Mouse (Mus musculus) erythroblast, adult 5-6 weeks (primary cell): ENCODE results near the gene Ap1s1. TPM values are rescaled to one million over a fixed set of nuclear protein-coding genes. Genes with fewer than 3 reads are reported as not detected.
A peak's percentile ranks its signal among the peaks of the same experiment; 100 is the strongest.

ENCODE experiments used
- ATAC-seq: replicated peaks from 2 replicates; pipeline ENCODE4 v1.8.0; 2016; ENCODE audit warnings: moderate number of reproducible peaks, mild to moderate bottlenecking, moderate TSS enrichment, inconsistent platforms; ENCODE audit not compliant: poor library complexity, low FRiP score, severe bottlenecking
- total RNA-seq, 2 experiments: library from RNA; stranded (forward) in 1 of 2; stranded (reverse) in 1 of 2; fragments of 150-400 nt in 1 of 2; fragments of 200-764, 138-1000 nt in 1 of 2; gene quantifications; 2 replicates each; pipeline versions ENCODE4 v1.2.3 to v1.2.4; 2015 to 2017; ENCODE audit warnings: low replicate concordance in 2 of 2

Gene Ap1s1
- total RNA-seq, 2 experiments from 2014 or later, result 3.5 to 5.2 TPM

DNA sequence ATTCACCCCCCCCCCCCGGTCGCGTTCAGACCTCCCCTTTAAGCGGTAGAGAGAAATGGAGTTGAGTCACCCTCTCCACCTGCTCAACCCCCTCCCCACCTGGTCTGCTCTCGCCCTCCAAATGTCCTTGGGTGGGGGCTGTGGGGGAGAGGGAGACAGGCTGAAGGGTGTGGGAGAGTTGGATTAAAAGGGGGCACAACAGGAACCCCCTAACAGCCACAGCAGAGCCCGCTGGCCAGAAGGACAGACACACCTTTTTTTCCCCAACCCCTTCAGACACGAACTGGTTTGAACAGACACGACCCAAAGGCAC is 16.7 kb downstream of the Ap1s1 start:
- ATAC-seq, result no peak

DNA sequence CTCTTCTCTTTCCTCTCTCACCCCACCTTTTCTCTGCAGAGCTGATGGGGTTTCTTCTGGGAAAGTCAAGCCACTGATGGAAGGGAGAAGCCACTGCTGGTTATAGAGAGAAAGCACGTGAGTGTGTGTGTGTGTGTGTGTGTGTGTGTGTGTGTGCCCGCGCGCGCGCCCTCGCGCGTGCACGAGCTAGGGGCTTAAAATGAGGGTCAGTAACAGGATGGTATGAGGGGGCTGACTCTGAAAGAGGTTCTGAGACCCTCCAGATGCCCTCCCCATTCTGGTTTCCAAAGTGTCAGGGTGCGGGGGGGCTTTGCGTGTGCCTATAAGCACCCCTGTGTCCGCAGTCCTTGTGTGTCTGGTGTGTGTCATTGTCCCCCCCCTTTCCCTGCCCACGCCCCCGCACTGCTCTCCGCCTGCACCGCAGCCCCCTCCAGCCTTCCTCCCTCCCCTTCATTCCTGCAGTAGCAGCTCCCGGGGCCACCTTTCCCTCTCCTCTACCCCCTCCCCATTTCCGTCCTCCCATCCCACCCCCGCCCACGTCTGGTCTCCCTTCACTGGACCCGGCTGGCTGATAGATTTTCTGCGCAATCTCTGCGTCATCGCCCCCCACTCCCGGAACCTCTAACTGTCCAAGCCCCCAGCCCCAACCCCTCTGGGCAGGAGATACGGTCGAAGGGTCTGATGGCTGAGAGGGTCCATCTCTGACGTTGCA is 17.2 kb downstream of the Ap1s1 start:
- no peak for ATAC-seq

DNA sequence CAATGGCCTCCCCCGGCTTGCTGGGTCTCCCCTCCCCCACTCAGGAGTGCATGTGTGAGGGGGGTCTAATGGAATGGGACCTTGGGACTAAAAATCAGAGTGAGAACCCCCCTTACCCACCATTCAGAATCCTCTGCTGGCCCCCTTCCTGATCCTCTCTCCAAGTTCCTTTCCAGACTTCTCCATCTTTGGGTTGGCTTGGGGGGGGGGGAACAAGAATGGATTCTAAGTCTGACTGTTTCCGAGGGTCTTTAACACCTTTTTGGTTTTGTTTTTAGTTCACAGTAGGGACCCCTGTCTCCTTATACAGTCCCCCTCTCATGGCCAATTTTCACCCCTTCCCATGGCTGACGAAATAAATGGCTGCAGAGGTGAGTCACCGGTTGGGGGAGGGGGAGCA is 19.8 kb downstream of the Ap1s1 start, which contains the start of gene Vgf:
Vgf (plus strand) TSS at position 301 of the 400 bp plus-strand sequence.
- ATAC-seq, result no peak

DNA sequence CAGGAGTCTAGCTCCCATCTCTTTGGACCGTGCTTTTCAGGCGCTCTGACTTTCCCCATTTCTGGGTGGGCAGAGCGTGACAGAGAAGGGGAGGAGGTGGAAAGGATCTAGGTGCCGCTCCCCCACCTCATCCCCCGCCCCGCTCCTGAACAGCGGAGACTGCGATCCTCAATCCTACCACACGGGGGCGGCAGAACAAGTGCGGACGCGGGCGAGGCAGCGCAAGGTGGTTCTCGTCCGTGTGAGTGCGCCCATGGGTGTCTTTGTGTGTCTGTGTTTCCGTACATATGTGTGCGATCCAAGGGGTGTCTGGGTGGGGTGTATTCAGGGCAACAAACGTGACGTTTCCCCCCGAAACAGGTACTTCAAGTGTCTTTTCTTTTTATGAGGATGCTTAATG is 20.8 kb downstream of the Ap1s1 start:
- peak; percentile 86 for ATAC-seq

DNA sequence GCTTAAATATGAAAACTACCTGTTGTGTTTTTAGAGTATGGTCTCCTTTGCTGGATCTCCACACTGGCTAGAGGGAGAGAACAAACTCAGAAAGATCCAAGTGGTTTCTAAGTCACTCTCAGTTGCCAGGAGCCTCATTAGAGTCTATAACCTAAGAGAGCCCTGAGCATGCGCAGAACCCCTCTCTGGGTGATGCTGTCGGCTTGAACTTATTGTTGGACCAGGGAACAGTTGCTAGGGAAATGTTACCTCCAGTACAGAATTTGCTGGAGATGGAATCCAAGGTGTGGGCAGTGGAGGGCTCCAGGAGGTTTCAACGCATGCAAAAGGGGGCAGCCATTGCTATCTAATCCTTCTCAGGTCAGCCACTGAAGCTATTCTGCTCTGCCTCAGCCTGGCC is 21.6 kb downstream of the Ap1s1 start:
- ATAC-seq, result no peak

DNA sequence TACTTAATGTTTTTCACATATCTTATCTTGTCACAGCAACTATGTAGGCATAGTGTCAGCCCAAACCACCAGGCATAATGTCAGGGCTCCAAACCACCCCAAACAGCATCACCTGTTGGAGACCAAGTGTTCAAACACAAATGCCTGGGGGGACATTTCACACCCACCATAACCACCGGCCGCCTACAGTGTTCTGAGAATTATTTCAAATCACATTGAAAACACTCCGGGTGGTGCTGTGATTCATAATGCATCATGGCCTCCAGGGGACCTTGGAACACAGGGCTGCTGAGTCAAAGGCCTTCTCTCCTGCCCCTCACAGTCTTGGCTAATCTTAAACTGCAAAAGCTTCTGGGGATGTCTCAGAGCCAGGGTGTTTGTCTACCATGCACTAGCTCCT is 30.0 kb downstream of the Ap1s1 start:
- no peak for ATAC-seq

DNA sequence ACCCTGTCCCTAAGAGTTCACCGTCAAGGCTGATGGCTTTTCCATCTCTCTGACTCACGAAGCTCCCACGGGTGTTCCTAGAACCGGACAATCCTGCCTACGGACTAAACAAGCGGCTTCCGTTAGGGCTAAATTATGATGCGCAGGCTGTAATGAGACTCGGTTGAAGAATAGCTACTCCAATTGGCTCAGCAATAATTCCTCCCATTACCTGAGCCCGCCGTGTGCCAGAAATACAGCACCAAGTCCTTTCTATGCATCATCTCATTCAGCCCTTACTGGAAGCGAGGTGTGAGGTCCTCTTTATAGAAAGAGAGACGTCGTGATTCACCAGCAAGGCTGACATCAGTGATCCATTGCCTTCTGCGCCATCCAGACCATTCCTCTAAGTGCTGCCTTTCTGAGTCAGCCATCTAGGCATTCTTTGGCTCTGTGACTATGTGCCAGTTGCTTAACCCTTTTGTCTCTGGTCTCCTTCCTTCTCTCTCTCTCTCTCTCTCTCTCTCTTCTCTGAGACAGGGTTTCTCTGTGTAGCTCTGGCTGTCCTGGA is 33.5 kb downstream of the Ap1s1 start:
- ATAC-seq, result no peak

DNA sequence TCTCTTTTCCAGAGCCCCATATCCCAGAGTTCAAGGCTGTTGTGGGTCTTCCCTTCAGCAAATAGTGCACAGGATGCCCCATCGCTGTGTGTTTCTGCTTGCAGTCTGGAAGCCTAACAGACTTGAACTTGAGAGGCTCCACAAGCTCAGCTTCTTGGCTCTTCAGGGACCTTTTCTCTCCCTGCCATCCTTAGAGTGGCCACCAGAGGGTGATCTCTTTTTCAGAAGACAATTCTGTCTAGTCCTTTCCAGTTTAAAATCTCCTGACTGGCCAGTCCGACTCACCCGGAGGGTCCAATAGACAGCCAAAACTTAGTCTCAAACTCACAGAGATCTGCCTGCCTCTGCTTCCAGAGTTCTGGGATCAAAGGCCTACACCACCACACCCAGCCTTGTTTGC is 35.9 kb downstream of the Ap1s1 start:
- ATAC-seq, result peak; percentile 55; the same call in 1 of the 2 replicates

DNA sequence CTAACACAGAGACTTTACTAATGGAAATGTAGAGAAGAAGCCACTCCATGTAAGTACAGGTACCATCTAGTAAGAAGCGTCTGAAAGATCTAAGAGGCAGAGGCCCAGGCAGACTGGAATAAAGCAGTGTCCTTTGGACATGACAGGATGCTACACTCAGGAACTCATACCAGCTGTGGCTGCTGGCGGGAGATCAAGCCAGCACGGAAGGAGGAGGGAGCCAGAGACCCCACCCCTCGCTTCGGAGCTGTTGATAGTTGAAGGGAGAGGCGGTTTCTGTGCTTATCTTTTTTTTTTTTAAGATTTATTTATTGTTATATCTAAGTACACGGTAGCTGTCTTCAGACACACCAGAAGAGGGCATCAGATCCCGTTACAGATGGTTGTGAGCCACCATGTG is 38.7 kb downstream of the Ap1s1 start:
- no peak for ATAC-seq

DNA sequence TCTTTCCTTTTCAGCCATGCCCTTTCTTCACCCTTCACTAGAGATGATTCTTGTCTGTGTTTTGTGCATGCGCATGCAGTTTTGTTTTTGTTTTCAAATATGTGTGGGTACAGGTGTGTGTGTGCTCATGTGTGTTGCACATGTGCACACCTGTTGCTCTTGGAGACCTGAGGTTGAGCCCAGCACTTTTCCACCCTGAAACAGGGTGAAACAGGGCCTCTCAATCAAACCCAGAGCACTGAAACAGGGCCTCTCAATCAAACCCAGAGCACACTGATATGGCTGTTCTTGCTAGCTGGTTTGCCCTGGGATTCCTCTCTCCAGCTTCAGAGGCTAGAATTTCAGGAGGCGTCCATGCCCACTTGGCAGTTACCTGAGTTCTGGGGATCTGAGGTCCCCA is 45.3 kb downstream of the Ap1s1 start:
- no peak for ATAC-seq

DNA sequence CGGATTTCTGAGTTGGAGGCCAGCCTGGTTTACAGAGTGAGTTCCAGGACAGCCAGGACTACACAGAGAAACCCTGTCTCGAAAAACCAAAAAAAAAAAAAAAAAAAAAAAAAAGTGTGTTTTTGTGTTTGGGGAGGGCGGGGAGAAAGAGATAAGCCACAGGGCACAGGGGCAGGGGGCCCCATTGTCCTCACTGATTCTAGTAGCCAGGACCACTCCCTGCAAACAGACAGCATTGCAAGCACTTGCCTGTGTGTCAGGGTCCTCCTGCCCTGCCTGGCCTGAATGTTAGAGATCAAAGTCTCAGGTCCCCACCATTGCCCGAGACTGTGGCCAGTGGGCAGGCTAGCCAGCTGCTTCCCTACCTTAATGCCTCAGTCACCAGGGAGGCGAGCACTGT is 46.5 kb downstream of the Ap1s1 start:
- no peak for ATAC-seq

DNA sequence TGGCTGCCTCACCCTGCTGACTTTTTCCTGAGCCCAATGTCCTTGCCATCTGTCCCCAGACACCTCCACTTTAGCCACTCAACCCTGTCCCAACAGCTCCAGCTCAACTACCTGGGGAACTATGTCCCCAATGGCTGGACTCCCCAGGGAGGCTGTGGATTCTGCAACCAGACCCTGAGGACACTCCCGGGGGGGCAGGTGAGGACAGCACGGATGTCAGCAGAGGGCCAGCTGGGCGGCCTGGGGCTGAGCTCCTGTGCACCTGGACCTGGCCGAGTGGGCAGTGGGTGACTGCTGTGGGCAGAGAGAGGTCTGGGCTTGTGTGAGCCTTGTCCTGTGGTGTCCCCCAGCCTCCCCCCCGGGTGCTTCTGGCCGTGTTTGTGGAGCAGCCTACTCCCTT is 56.1 kb downstream of the Ap1s1 start:
- ATAC-seq, result no peak

DNA sequence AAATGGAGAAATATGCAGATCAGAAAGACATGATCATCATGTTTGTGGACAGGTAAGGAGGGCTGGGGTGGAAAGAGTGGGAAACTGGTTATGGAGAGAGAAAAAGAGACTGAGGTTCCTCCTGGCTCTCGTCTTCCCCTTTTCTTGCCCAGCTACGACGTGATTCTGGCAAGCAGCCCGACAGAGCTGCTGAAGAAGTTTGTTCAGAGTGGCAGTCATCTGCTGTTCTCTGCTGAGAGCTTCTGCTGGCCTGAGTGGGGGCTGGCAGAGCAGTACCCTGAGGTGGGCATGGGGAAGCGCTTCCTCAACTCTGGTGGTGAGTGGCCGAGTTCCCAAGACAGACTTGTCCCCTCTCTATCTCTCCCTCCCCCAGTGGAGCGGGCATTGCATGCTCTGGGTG is 57.5 kb downstream of the Ap1s1 start:
- ATAC-seq, result no peak

DNA sequence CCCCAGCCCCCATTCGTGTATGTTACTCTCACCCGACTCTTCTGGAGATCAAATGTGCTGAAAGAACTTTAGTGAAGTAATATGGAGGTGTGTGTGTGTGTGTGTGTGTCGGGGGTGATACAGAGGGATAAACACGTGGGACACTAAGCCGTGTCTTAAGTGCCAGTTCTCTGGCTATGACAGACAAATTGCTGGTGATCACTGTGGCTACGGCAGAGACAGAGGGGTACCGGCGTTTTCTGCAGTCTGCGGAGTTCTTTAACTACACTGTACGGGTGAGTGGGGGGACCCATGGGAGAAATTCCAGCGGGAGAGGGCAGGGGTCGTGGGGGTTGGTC is 58.0 kb downstream of the Ap1s1 start, which contains the start of gene Znhit1:
Znhit1 (minus strand) TSS at position 88 of the 338 bp plus-strand sequence.
- ATAC-seq, result no peak

DNA sequence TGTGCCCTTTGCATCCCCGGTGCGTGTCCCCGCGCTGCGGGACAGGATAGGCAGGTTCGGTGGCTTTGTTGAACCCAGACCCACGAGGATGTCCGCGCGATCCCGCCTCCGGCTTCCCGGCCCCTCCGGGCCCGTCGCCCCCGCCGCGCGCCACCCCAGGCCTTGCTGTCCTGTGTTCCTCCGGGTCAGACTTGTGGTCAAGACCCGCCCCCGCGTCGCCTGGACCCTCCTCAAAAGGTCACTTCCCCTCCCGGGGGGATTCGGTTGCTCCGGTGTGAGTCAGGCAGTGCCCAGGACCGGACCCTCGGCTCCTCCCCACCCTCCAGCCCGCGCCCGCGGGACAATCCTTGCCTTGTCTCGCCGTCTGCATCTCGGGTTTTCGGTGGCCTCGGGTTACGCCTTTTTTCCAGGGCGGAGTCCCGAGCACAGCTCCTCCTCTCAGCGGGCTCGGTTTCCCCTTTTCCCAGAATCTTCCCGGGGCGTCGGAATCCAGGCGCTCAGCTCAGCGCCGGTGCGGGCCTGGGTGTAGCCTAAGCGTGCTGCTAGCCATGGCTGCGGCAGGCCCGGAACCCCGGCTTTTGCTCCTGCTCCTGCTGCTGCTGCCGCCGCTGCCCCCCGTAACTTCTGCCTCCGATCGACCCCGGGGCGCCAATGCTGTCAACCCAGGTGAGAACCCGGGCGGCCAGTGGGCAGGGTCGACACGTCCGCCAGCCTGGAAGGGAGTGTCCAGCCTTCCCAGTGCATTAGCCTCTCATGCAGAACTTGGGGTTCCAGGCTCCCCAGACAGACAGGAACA is 58.6 kb downstream of the Ap1s1 start:
- ATAC-seq, result peak; percentile 61

DNA sequence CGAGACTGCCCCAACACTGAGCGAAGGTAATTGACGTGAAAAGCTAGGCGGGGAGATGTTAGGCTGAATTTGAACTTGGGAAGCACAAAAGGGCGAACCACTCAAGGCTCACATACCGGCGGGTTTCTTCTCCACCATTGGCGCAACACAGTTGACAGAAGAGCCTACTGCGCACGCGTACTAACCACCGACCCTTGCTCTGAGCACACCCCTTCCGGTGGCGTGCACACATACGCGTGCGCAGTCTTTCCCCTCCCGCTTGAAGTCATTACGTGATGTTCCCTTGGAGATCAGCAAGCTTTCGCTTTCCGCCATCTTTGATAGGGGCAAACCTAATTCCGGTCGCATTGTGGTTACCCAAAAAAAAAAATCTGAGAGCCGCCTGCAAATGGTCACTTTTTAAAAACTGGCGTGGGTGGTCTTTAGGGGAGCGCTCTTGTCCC is 59.2 kb downstream of the Ap1s1 start, which contains the start of gene Plod3:
Plod3 (plus strand) TSS at position 325 of the 443 bp plus-strand sequence.
- ATAC-seq, result peak; percentile 91

Other genes with a start within 250 kb of the Ap1s1 start
- gene Col26a1, start 162.9 kb downstream of the Ap1s1 start, total RNA-seq (2015; ENCODE audit: low replicate concordance), result not detected in 2 replicates
- gene Col26a1, start 162.9 kb downstream of the Ap1s1 start, total RNA-seq (2017; ENCODE audit: low replicate concordance), result not detected in 2 replicates
- 1.7 and 4.8 TPM in 2 replicates for gene Ift22, start 138.0 kb downstream of the Ap1s1 start, total RNA-seq (2015; ENCODE audit: low replicate concordance)
- gene Ift22, start 138.0 kb downstream of the Ap1s1 start, total RNA-seq (2017; ENCODE audit: low replicate concordance), result 0.28 and 1.3 TPM in 2 replicates
- gene Fis1, start 92.9 kb downstream of the Ap1s1 start, total RNA-seq (2015; ENCODE audit: low replicate concordance), result 160 and 175 TPM in 2 replicates
- gene Fis1, start 92.9 kb downstream of the Ap1s1 start, total RNA-seq (2017; ENCODE audit: low replicate concordance), result 65.3 and 70.5 TPM in 2 replicates
- 5.8 and 14.0 TPM in 2 replicates for gene Cldn15, start 79.5 kb downstream of the Ap1s1 start, total RNA-seq (2015; ENCODE audit: low replicate concordance)
- 11.0 and 19.1 TPM in 2 replicates for gene Cldn15, start 79.5 kb downstream of the Ap1s1 start, total RNA-seq (2017; ENCODE audit: low replicate concordance)
- 19.2 and 23.0 TPM in 2 replicates for gene Plod3, start 59.1 kb downstream of the Ap1s1 start, total RNA-seq (2015; ENCODE audit: low replicate concordance)
- gene Plod3, start 59.1 kb downstream of the Ap1s1 start, total RNA-seq (2017; ENCODE audit: low replicate concordance), result 20.6 and 36.1 TPM in 2 replicates
- 24.4 and 32.2 TPM in 2 replicates for gene Znhit1, start 58.1 kb downstream of the Ap1s1 start, total RNA-seq (2015; ENCODE audit: low replicate concordance)
- gene Znhit1, start 58.1 kb downstream of the Ap1s1 start, total RNA-seq (2017; ENCODE audit: low replicate concordance), result 15.8 and 17.7 TPM in 2 replicates
- not detected in 2 replicates for gene Vgf, start 19.7 kb downstream of the Ap1s1 start, total RNA-seq (2015; ENCODE audit: low replicate concordance)
- not detected in 2 replicates for gene Vgf, start 19.7 kb downstream of the Ap1s1 start, total RNA-seq (2017; ENCODE audit: low replicate concordance)
- gene Serpine1, start 26.1 kb upstream of the Ap1s1 start, total RNA-seq (2015; ENCODE audit: low replicate concordance), result 0.21 TPM in 1 of 2 replicates, not detected in the other
- gene Serpine1, start 26.1 kb upstream of the Ap1s1 start, total RNA-seq (2017; ENCODE audit: low replicate concordance), result 0.84 TPM in 1 of 2 replicates, not detected in the other
- 128 and 178 TPM in 2 replicates for gene Trim56, start 70.1 kb upstream of the Ap1s1 start, total RNA-seq (2015; ENCODE audit: low replicate concordance)
- gene Trim56, start 70.1 kb upstream of the Ap1s1 start, total RNA-seq (2017; ENCODE audit: low replicate concordance), result 253 and 303 TPM in 2 replicates
- not detected in 2 replicates for gene Muc3, start 103.2 kb upstream of the Ap1s1 start, total RNA-seq (2015; ENCODE audit: low replicate concordance)
- not detected in 2 replicates for gene Muc3, start 103.2 kb upstream of the Ap1s1 start, total RNA-seq (2017; ENCODE audit: low replicate concordance)
- 1.9 TPM in 1 of 2 replicates, not detected in the other for gene Muc3a, start 166.3 kb upstream of the Ap1s1 start, total RNA-seq (2015; ENCODE audit: low replicate concordance)
- not detected in 2 replicates for gene Muc3a, start 166.3 kb upstream of the Ap1s1 start, total RNA-seq (2017; ENCODE audit: low replicate concordance)
- 63.5 and 69.6 TPM in 2 replicates for gene Ache, start 241.4 kb upstream of the Ap1s1 start, total RNA-seq (2015; ENCODE audit: low replicate concordance)
- 55.2 and 63.8 TPM in 2 replicates for gene Ache, start 241.4 kb upstream of the Ap1s1 start, total RNA-seq (2017; ENCODE audit: low replicate concordance)
- 19.0 and 21.7 TPM in 2 replicates for gene Ufsp1, start 248.5 kb upstream of the Ap1s1 start, total RNA-seq (2015; ENCODE audit: low replicate concordance)
- gene Ufsp1, start 248.5 kb upstream of the Ap1s1 start, total RNA-seq (2017; ENCODE audit: low replicate concordance), result 16.6 and 27.9 TPM in 2 replicates